Mouse (Mus musculus) intestine, embryonic 14.5 days (tissue): Measurements from ENCODE around the gene Mtg1. TPM values are rescaled to one million over a fixed set of nuclear protein-coding genes. Genes with fewer than 3 reads are reported as not detected.

ENCODE experiments used
- ATAC-seq: fragments of 200-750 bp; cut with Nextera tagmentation; replicated peaks from 2 replicates; pipeline ENCODE4 v1.8.0; 2017; ENCODE audit warnings: low read depth, moderate number of reproducible peaks, moderate TSS enrichment, moderate library complexity; ENCODE audit not compliant: low FRiP score, low TSS enrichment
- DNase-seq: peaks from one replicate; pipeline ENCODE4 v3.0.0-alpha.2; 2018; ENCODE audit warnings: low spot score
- H3K27ac ChIP-seq: fragments of 300-500 bp; sonication (generic); 2 replicates; pipeline ENCODE4 v1.5.1; 2014; ENCODE audit warnings: low read depth, mild to moderate bottlenecking, control low read depth
- H3K27me3 ChIP-seq: fragments of 300-500 bp; sonication (generic); replicated peaks from 2 replicates; pipeline ENCODE4 v1.6.1; 2014; ENCODE audit warnings: low read length, control low read depth; ENCODE audit not compliant: control insufficient read depth, insufficient read depth
- H3K36me3 ChIP-seq: fragments of 300-500 bp; sonication (generic); 2 replicates; pipeline ENCODE4 v1.6.1; 2014; ENCODE audit warnings: low read length, control low read depth; ENCODE audit not compliant: control insufficient read depth, insufficient read depth
- H3K4me1 ChIP-seq: fragments of 300-500 bp; sonication (generic); replicated peaks from 2 replicates; pipeline ENCODE4 v1.6.1; 2014; ENCODE audit warnings: low read length, control low read depth, mixed read lengths; ENCODE audit not compliant: control insufficient read depth, insufficient read depth
- H3K4me2 ChIP-seq: fragments of 300-500 bp; sonication (generic); 2 replicates; pipeline ENCODE4 v1.6.1; 2014; ENCODE audit warnings: low read length
- H3K4me3 ChIP-seq: fragments of 300-500 bp; sonication (generic); 2 replicates; pipeline ENCODE4 v1.5.1; 2014; ENCODE audit warnings: low read depth, low read length, control low read depth, mixed read lengths
- H3K9ac ChIP-seq: fragments of 300-500 bp; sonication (generic); 2 replicates; pipeline ENCODE4 v1.6.1; 2014; ENCODE audit warnings: mild to moderate bottlenecking, low read length
- H3K9me3 ChIP-seq: fragments of 300-500 bp; sonication (generic); 2 replicates; pipeline ENCODE4 v1.6.1; 2016; ENCODE audit warnings: low read length, control low read depth; ENCODE audit not compliant: control insufficient read depth
- WGBS: fragments of 180-500 bp; shearing (Covaris S2); extraction: QIAGEN DNeasy Blood & Tissue Kit; methylation state at CpG from one replicate; pipeline ENCODE4 v1.1.7; 2014; 5-methylcytosine and 5-hydroxymethylcytosine counted together
- polyA plus RNA-seq: library from polyadenylated mRNA; unstranded; fragments of >200 nt; fragmentation: Nextera tagmentation; extraction: Ambion mirVana; gene quantifications from 2 replicates; pipeline ENCODE4 v1.2.1, GENCODE M21; 2014

The Mtg1 gene
- polyA plus RNA-seq, 1 experiment from 2014 or later, result 31.6 TPM

GRCm38 (mm10) chr7:140170863-140171262 is 33.5 kb downstream of the Mtg1 start:
- WGBS, result 92% methylated on average over 3 of the region's 3 CpGs
- Histone ChIP-seq H3K36me3 (no peaks in the 10 kb centered on the region), H3K9ac (no peak overlapping the region), H3K27ac (no peak overlapping the region), H3K4me3 (no peak overlapping the region), H3K4me2 (no peak overlapping the region), H3K9me3 (no peaks in the 10 kb centered on the region), H3K4me1 (no peaks in the 10 kb centered on the region), H3K27me3 (no peaks in the 10 kb centered on the region)
- no peak for DNase-seq
- ATAC-seq, result no peak

GRCm38 (mm10) chr7:140172936-140173335 is 35.6 kb downstream of the Mtg1 start, which contains the start of gene Olfr523:
Gene Olfr523 (plus strand): TSS chr7:140173217.
- DNase-seq (no peak), ATAC-seq (no peak)
- Histone ChIP-seq H3K9me3 (no peaks in the 10 kb centered on the region), H3K36me3 (no peaks in the 10 kb centered on the region), H3K27ac (no peak within 1 kb of the TSS), H3K27me3 (no peaks in the 10 kb centered on the region), H3K4me1 (no peaks in the 10 kb centered on the region), H3K4me2 (no peak within 1 kb of the TSS), H3K4me3 (no peak within 1 kb of the TSS), H3K9ac (no peak within 1 kb of the TSS)
- WGBS, result 53% methylated on average over 1 of the region's 1 CpGs

DNA sequence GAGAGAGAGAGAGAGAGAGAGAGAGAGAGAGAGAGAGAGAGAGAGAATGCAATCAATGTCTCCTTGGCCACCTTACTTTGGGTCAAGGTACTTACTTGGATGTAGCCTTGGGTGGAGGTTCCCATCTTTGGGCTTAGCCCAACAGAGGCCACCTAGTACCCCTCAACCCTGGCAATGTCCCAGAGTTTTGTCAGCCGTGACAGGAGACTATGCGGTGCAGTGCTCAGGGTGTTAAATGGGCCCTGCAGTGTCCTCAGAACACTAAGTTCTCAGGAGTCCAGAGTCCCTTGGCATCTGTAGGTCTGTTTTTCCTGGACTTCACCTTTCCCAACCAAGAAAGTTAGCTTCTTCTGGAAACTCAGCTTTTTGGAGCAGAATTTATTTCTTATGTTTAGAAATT is 41.8 kb downstream of the Mtg1 start:
- no peaks in the 10 kb centered on the region for H3K9me3 ChIP-seq
- H3K4me2 ChIP-seq, result no peak overlapping the region
- no peak overlapping the region for H3K9ac ChIP-seq
- no peaks in the 10 kb centered on the region for H3K36me3 ChIP-seq
- ATAC-seq, result no peak
- WGBS, result 86% methylated on average over 2 of the region's 2 CpGs
- no peaks in the 10 kb centered on the region for H3K4me1 ChIP-seq
- no peak for DNase-seq
- H3K4me3 ChIP-seq, result no peak overlapping the region
- no peaks in the 10 kb centered on the region for H3K27me3 ChIP-seq
- no peak overlapping the region for H3K27ac ChIP-seq

DNA sequence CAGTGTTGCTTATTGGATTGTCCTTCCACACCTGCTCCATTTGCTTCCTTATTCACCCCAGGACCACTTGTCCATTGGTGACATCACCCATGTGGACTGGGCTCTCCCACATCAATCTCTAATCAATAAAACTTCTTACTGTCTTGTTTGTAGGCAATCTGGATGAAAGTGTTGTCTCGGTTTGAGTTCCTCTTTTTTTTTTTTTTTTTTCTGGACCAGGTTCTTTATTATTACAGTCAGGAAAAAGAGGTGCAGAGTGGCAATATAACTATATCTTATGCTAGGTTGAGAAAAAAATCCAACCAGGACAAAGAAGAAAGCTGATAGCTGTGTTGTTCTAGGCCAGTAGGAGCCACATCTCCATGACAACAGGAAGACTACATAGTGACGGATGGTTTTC is 43.3 kb downstream of the Mtg1 start:
- no peaks in the 10 kb centered on the region for H3K36me3 ChIP-seq
- ATAC-seq (no peak), DNase-seq (no peak)
- H3K4me1 ChIP-seq, result no peaks in the 10 kb centered on the region
- H3K4me3 ChIP-seq, result no peak overlapping the region
- no peak overlapping the region for H3K9ac ChIP-seq
- no peaks in the 10 kb centered on the region for H3K9me3 ChIP-seq
- H3K27ac ChIP-seq, result no peak overlapping the region
- no peak overlapping the region for H3K4me2 ChIP-seq
- 85% methylated on average over 2 of the region's 2 CpGs for WGBS
- H3K27me3 ChIP-seq, result no peaks in the 10 kb centered on the region

DNA sequence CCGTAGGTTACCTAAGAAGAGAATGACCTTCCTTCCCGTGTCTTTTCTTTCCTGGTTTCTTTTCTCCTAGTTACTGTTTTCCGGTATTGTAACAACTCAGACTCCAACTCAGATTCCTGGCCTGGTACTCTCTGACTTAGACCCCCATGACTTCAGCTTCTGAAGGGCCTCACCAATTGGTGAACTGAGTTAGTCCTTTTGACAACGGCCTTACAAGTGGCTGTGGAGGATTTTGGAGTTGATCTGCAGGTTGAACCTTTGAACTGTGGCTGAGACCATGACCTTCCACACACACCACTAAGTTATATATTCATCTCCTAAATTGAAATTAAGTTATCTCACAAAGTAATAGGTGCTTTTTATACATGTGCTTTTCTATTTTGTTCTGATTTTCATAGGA is 46.8 kb downstream of the Mtg1 start:
- H3K4me1 ChIP-seq, result no peaks in the 10 kb centered on the region
- no peaks in the 10 kb centered on the region for H3K36me3 ChIP-seq
- WGBS, result 88% methylated on average over 4 of the region's 4 CpGs
- H3K27ac ChIP-seq, result no peak overlapping the region
- no peak overlapping the region for H3K9ac ChIP-seq
- no peak overlapping the region for H3K4me2 ChIP-seq
- no peak overlapping the region for H3K4me3 ChIP-seq
- no peak for DNase-seq
- no peak for ATAC-seq
- no peaks in the 10 kb centered on the region for H3K9me3 ChIP-seq
- no peaks in the 10 kb centered on the region for H3K27me3 ChIP-seq

- DNase-seq (no peak), ATAC-seq (no peak)
- Histone ChIP-seq H3K4me3 (no peak overlapping the region), H3K9me3 (no peaks in the 10 kb centered on the region), H3K36me3 (no peaks in the 10 kb centered on the region), H3K9ac (no peak overlapping the region), H3K4me2 (no peak overlapping the region), H3K27ac (no peak overlapping the region), H3K27me3 (no peaks in the 10 kb centered on the region), H3K4me1 (no peaks in the 10 kb centered on the region)
- 68% methylated on average over 18 of the region's 18 CpGs for WGBS
These were observed 49.6 kb downstream of the Mtg1 start for GRCm38 (mm10) chr7:140186646-140187620.

GRCm38 (mm10) chr7:140187721-140188390 is 50.5 kb downstream of the Mtg1 start:
- Histone ChIP-seq H3K9me3 (no peaks in the 10 kb centered on the region), H3K27ac (no peak overlapping the region), H3K4me1 (no peaks in the 10 kb centered on the region), H3K4me3 (no peak overlapping the region), H3K27me3 (no peaks in the 10 kb centered on the region), H3K36me3 (no peaks in the 10 kb centered on the region), H3K9ac (no peak overlapping the region), H3K4me2 (no peak overlapping the region)
- ATAC-seq (no peak), DNase-seq (no peak)
- WGBS, result 83% methylated on average over 7 of the region's 7 CpGs

DNA sequence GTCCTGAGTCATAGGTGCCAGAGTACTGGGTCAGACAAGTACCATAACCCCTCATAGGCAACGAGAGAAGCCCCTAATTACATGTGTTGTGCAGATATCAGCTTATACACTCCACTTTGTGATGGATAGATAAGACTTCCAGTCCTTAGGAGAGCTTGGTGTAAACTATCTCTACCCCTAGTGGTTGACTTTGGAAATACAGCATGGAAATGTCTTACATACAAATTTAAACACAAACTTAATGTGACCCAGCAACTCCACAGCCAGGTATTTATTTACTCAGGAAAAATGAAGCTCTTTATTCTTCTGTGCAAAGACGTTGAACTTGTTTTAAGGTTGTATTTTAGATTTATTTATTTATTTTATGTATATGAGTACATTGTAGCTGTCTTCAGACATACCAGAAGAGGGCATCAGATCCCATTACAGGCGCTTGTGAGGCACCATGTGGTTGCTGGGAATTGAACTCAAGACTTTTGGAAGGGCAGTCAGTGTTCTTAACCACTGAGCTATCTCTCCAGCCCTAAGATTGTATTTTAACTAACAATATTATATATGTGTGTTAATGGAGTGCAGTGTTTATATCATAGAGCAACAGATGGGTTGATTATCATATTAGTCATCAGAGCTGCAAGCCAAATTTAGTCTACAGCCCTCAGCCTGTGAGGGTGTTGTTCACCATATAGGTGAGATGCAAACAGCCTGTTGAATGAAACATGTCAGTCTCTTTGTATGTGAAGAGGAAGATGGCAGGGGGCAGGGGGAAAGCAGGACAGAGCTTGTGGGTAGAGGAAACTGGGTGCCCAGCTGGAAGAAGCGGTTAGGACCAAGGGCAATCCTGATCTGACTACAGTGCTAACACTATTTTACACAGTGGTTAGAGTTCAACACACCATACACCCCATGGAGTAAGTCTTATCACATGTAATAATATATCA is 51.3 kb downstream of the Mtg1 start:
- Histone ChIP-seq H3K27me3 (no peaks in the 10 kb centered on the region), H3K4me3 (no peak overlapping the region), H3K9me3 (no peaks in the 10 kb centered on the region), H3K4me2 (no peak overlapping the region), H3K9ac (no peak overlapping the region), H3K27ac (no peak overlapping the region), H3K36me3 (no peaks in the 10 kb centered on the region), H3K4me1 (no peaks in the 10 kb centered on the region)
- no peak for DNase-seq
- ATAC-seq, result no peak
- 62% methylated on average over 4 of the region's 4 CpGs for WGBS
